Mouse (Mus musculus): ENCODE results near the gene Rptor.

Gene Rptor

GRCm38 (mm10) chr11:119937216-119937615 lies 334.5 kb downstream of the Rptor start:
- DNase-seq (ENCODE audit: low read depth) = no peak

- no peak for DNase-seq (ENCODE audit: low read depth)
These were observed 335.2 kb downstream of the Rptor start for GRCm38 (mm10) chr11:119937772-119938502.

- DNase-seq (ENCODE audit: low read depth) = no peak
These were observed 336.5 kb downstream of the Rptor start for GRCm38 (mm10) chr11:119939073-119939710.

- no peak for DNase-seq (ENCODE audit: low read depth)
These were observed 337.0 kb downstream of the Rptor start for GRCm38 (mm10) chr11:119939711-119940106.

GRCm38 (mm10) chr11:119940142-119940541 lies 337.4 kb downstream of the Rptor start:
- DNase-seq (ENCODE audit: low read depth) = no peak

- DNase-seq (ENCODE audit: low read depth) = no peak
These were observed 339.1 kb downstream of the Rptor start for GRCm38 (mm10) chr11:119941794-119942193.

- no peak for DNase-seq (ENCODE audit: low read depth)
These were observed 339.6 kb downstream of the Rptor start for GRCm38 (mm10) chr11:119942201-119942726.

- DNase-seq (ENCODE audit: low read depth) = peak; percentile 95
These were observed 340.2 kb downstream of the Rptor start, which contains the start of gene Baiap2 for GRCm38 (mm10) chr11:119942727-119943427. Gene Baiap2 (plus strand): TSS chr11:119942763.

GRCm38 (mm10) chr11:119943428-119943988 lies 340.8 kb downstream of the Rptor start:
- DNase-seq (ENCODE audit: low read depth) = no peak

GRCm38 (mm10) chr11:119945343-119945742 lies 342.6 kb downstream of the Rptor start:
- no peak for DNase-seq (ENCODE audit: low read depth)

- DNase-seq (ENCODE audit: low read depth) = no peak
These were observed 344.7 kb downstream of the Rptor start for GRCm38 (mm10) chr11:119947426-119947825.

GRCm38 (mm10) chr11:119947897-119948296 lies 345.2 kb downstream of the Rptor start:
- no peak for DNase-seq (ENCODE audit: low read depth)

GRCm38 (mm10) chr11:119948305-119948704 lies 345.6 kb downstream of the Rptor start:
- DNase-seq (ENCODE audit: low read depth) = no peak

- DNase-seq (ENCODE audit: low read depth) = no peak
These were observed 346.1 kb downstream of the Rptor start for GRCm38 (mm10) chr11:119948803-119949202.

Data from c-Kit-positive CD71-positive TER-119-negative erythroid progenitor cells, embryonic 14.5 days (primary cell).